Mouse (Mus musculus): ENCODE results near the gene Mmp14. TPM values are rescaled to one million over a fixed set of nuclear protein-coding genes. Genes with fewer than 3 reads are reported as not detected.

The Mmp14 gene
- polyA plus RNA-seq, 1 experiment from 2014 or later: 53.7 TPM

DNA sequence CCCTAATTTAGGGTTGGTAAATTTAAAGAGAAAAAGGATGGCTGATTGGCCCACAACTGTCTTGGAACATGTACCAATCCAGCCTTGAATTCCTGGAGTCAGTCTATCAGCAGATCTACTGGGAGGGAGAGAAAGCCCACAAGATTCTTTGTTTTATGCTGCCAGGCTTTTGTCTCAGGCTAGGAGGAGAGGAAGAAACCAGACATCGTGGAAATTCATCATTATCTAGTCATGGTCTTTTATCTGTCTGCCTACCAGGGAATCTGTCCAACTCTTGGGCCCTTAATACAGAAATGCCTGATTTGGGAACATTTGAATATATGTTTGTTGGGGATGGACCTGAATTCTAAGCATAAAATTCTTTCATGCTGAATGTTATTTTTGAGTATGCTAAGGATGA lies 5.9 kb upstream of the Mmp14 start:
- no peak overlapping the region for H3K27ac ChIP-seq (ENCODE audit: low read depth, low read length)
- H3K4me1 ChIP-seq (replicated peaks; ENCODE audit: control insufficient read depth, insufficient read depth, low read length): no peaks in the 10 kb centered on the region
- H3K27me3 ChIP-seq (replicated peaks; ENCODE audit: control insufficient read depth, insufficient read depth, low read length): no peaks in the 10 kb centered on the region
- no peak overlapping the region for H3K9ac ChIP-seq (ENCODE audit: low read depth, low read length)
- peaks cover 4% of the 10 kb centered on the region for H3K36me3 ChIP-seq (ENCODE audit: control insufficient read depth, insufficient read depth)
- no peak for ATAC-seq
- no peak overlapping the region for H3K4me2 ChIP-seq (replicated peaks; ENCODE audit: low read depth)
- TF ChIP-seq CTCF (IDR thresholded peaks at IDR 0.05; ENCODE audit: low read depth): no peak
- H3K9me3 ChIP-seq (ENCODE audit: control insufficient read depth): no peaks in the 10 kb centered on the region
- WGBS: 81% methylated on average over 1 of the region's 1 CpGs
- H3K4me3 ChIP-seq (ENCODE audit: low read depth, low read length): no peak overlapping the region

DNA sequence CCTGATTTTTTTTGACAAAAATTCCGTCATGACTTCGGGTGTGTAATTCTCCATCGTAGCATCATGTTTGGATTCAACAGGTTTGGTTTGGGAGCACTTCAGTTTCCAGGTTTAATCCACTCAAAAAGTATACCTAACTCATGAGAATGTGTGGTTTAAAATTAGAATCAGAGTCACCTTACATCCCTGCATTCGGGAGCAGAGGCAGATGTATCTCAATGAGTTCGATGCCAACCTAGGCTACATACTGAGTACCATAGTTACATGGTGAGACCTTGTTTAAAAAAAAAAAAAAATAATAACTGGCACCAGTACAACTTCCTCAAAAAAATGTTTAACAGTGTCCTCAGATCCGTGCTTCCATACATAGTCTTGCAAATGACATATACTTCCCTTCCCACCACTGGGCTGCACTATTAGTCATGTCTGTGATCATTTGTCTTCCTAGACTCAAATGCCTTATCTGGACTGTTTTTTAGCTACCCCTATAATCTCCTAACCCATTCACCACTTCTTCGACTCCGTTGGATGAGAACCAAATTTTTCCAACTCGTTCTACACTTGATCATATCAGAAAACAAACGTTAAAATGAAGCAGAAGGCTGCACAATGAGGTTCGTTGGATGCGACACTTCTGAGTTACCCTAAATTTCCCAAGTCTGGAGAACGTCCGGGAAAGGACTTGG lies 5.3 kb upstream of the Mmp14 start:
- no peak for ATAC-seq
- peak overlapping the region; percentile 65 for H3K27ac ChIP-seq (ENCODE audit: low read depth, low read length)
- WGBS: 33% methylated on average over 14 of the region's 14 CpGs

DNA sequence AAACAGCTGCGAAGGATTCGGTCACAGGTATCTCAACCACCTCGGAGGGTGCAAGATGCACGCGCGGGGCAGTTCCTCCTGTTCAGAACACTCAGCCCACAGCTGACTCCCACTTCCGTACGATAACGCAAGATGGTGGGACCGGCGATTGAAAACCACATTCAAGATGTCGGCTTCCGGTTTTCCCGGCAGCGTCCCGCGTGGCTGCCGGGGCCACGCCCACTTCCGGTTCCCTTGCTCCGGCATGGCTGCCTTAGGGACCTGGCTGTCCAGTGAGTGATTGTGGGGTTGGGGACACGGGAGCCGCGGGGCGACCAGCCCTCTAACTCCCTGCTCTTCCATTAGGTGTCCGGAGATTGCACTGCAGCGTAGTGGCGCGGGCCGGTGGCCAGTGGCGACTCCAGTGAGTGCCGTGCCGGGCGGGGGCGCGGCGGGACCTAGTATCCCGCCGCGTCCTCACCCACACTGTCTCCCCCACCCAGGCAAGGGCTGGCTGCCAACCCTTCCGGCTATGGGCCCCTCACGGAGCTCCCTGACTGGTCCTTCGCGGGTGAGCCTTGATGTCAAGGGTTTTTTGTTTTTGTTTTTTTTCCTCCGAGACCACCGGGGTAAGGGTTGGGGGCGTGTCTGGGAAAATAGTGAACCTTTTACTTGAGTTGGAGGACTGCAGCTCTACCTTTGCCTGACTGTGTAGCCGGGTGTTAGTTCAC lies 4.6 kb upstream of the Mmp14 start, which contains the start of gene Mrpl52:
TSS of gene Mrpl52 (plus strand) at position 221 of the 710 bp plus-strand sequence.
- no peaks in the 10 kb centered on the region for H3K27me3 ChIP-seq (replicated peaks; ENCODE audit: control insufficient read depth, insufficient read depth, low read length)
- under 1% methylated on average over 48 of the region's 48 CpGs for WGBS
- no peak for TF ChIP-seq CTCF (IDR thresholded peaks at IDR 0.05; ENCODE audit: low read depth)
- peaks cover 5% of the 10 kb centered on the region; the same call in 1 of the 2 replicates for H3K4me1 ChIP-seq (replicated peaks; ENCODE audit: control insufficient read depth, insufficient read depth, low read length)
- no peaks in the 10 kb centered on the region for H3K9me3 ChIP-seq (ENCODE audit: control insufficient read depth)
- H3K4me3 ChIP-seq (ENCODE audit: low read depth, low read length): peak within 1 kb of the TSS; percentile 99
- H3K27ac ChIP-seq (ENCODE audit: low read depth, low read length): peak within 1 kb of the TSS; percentile 65
- ATAC-seq: peak; percentile 71
- H3K36me3 ChIP-seq (ENCODE audit: control insufficient read depth, insufficient read depth): peaks cover 4% of the 10 kb centered on the region
- peak within 1 kb of the TSS; percentile 85 for H3K9ac ChIP-seq (ENCODE audit: low read depth, low read length)
- H3K4me2 ChIP-seq (replicated peaks; ENCODE audit: low read depth): peak within 1 kb of the TSS; percentile 75

More for the DNA sequence above, 5.3 kb upstream of the Mmp14 start:
- Histone ChIP-seq H3K9ac (ENCODE audit: low read depth, low read length) (peak overlapping the region; percentile 85), H3K4me2 (replicated peaks; ENCODE audit: low read depth) (peak overlapping the region; percentile 75), H3K4me1 (replicated peaks; ENCODE audit: control insufficient read depth, insufficient read depth, low read length) (peaks cover 4% of the 10 kb centered on the region; the same call in 1 of the 2 replicates), H3K36me3 (ENCODE audit: control insufficient read depth, insufficient read depth) (peaks cover 4% of the 10 kb centered on the region), H3K27me3 (replicated peaks; ENCODE audit: control insufficient read depth, insufficient read depth, low read length) (no peaks in the 10 kb centered on the region), H3K4me3 (ENCODE audit: low read depth, low read length) (peak overlapping the region; percentile 99), H3K9me3 (ENCODE audit: control insufficient read depth) (no peaks in the 10 kb centered on the region)
- TF ChIP-seq CTCF (IDR thresholded peaks at IDR 0.05; ENCODE audit: low read depth): no peak

DNA sequence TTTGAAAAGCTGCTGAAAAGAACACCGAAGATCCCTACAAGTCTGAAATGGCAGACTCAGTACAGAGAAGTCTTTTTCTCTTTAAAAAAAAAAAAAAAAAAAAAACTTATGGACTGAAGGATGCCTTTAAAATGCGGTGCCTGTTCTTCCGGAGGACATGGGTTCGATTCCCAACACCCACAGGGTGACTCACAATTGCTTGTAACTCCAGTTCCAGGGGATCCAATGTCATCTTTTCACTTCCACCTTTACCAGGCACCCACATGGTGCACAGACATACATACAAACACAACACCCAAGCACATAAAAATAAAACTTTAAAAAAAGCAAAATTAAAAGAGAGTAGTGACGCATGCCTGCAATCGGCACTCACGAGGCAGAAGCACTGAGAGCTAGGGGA lies 3.7 kb upstream of the Mmp14 start:
- H3K4me2 ChIP-seq (replicated peaks; ENCODE audit: low read depth): peak overlapping the region; percentile 75; the same call in 1 of the 2 replicates
- no peaks in the 10 kb centered on the region for H3K27me3 ChIP-seq (replicated peaks; ENCODE audit: control insufficient read depth, insufficient read depth, low read length)
- peak overlapping the region; percentile 99; the same call in 1 of the 2 replicates for H3K4me3 ChIP-seq (ENCODE audit: low read depth, low read length)
- ATAC-seq: no peak
- H3K4me1 ChIP-seq (replicated peaks; ENCODE audit: control insufficient read depth, insufficient read depth, low read length): peaks cover 5% of the 10 kb centered on the region; the same call in 1 of the 2 replicates
- WGBS: 86% methylated on average over 7 of the region's 7 CpGs
- no peak overlapping the region for H3K27ac ChIP-seq (ENCODE audit: low read depth, low read length)
- H3K36me3 ChIP-seq (ENCODE audit: control insufficient read depth, insufficient read depth): peaks cover 4% of the 10 kb centered on the region
- no peak for TF ChIP-seq CTCF (IDR thresholded peaks at IDR 0.05; ENCODE audit: low read depth)
- no peak overlapping the region for H3K9ac ChIP-seq (ENCODE audit: low read depth, low read length)
- no peaks in the 10 kb centered on the region for H3K9me3 ChIP-seq (ENCODE audit: control insufficient read depth)

DNA sequence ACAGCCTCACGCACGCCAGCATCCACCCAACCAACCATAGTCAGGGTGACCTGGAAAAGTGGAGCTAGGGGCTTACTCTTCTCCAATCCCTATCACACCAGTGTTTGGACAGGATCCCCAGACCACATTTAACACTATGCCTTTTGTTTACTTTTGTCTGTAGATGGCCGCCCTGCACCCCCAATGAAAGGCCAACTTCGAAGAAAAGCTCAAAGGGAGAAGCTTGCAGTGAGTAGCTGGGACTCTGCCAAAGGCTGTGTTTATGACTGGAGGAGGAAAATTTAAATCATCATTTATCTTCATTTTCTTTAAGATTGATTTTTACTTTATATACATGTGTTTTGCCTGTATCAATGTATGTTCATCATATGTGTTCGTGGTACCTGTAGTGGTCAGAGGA lies 3.0 kb upstream of the Mmp14 start:
- ATAC-seq: no peak
- H3K4me2 ChIP-seq (replicated peaks; ENCODE audit: low read depth): no peak overlapping the region
- H3K9ac ChIP-seq (ENCODE audit: low read depth, low read length): no peak overlapping the region
- H3K4me1 ChIP-seq (replicated peaks; ENCODE audit: control insufficient read depth, insufficient read depth, low read length): peaks cover 5% of the 10 kb centered on the region; the same call in 1 of the 2 replicates
- no peak for TF ChIP-seq CTCF (IDR thresholded peaks at IDR 0.05; ENCODE audit: low read depth)
- H3K27me3 ChIP-seq (replicated peaks; ENCODE audit: control insufficient read depth, insufficient read depth, low read length): no peaks in the 10 kb centered on the region
- WGBS: 82% methylated on average over 5 of the region's 5 CpGs
- H3K9me3 ChIP-seq (ENCODE audit: control insufficient read depth): no peaks in the 10 kb centered on the region
- H3K36me3 ChIP-seq (ENCODE audit: control insufficient read depth, insufficient read depth): peaks cover 4% of the 10 kb centered on the region
- H3K27ac ChIP-seq (ENCODE audit: low read depth, low read length): no peak overlapping the region
- H3K4me3 ChIP-seq (ENCODE audit: low read depth, low read length): no peak overlapping the region

DNA sequence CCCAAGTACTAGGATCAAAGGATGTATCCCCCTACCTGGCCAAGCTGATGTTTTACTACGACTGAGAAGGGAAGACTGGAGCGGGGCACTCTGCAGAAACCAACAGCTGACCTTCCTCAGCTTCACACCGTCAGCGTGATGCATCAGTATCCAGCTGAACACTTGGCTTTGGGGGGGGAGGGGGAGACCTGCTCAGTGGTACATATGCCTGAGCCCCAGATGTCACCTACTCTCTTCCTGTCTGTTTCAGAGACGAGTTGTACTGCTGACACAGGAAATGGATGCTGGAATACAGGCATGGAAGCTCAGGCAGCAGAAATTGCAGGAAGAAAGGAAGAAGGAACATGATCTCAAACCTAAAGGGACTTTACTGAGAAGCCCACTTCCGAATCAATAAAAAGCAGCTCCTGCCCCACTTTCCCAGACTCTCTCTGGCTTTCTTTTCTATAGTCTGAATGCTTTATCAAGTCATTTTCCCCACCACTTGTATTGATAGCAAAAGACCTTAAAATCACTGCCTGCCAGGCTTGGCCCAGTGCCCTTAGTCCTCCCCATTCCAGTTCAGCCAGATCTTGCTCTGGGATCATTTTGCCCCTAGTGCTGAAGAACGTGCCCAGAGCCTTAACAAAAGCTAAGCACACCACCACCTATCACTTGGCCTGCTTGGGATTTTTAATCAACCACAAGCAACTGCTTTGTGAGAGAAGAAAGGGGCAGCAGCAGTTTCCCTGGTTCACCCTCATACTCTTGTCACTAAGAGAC lies 1.9 kb upstream of the Mmp14 start:
- Histone ChIP-seq H3K27ac (ENCODE audit: low read depth, low read length) (no peak overlapping the region; the same call in 1 of the 2 replicates), H3K9me3 (ENCODE audit: control insufficient read depth) (no peaks in the 10 kb centered on the region), H3K9ac (ENCODE audit: low read depth, low read length) (no peak overlapping the region), H3K4me2 (replicated peaks; ENCODE audit: low read depth) (0 out of 2 replicates have a peak overlapping the region, but pooled peaks have one; percentile 94), H3K4me3 (ENCODE audit: low read depth, low read length) (no peak overlapping the region), H3K36me3 (ENCODE audit: control insufficient read depth, insufficient read depth) (peaks cover 4% of the 10 kb centered on the region), H3K27me3 (replicated peaks; ENCODE audit: control insufficient read depth, insufficient read depth, low read length) (no peaks in the 10 kb centered on the region), H3K4me1 (replicated peaks; ENCODE audit: control insufficient read depth, insufficient read depth, low read length) (peaks cover 5% of the 10 kb centered on the region)
- no peak for ATAC-seq
- 58% methylated on average over 7 of the region's 7 CpGs for WGBS
- TF ChIP-seq CTCF (IDR thresholded peaks at IDR 0.05; ENCODE audit: low read depth): no peak

Measured in intestine, postnatal 0 days (tissue).